Mouse (Mus musculus): Measurements from ENCODE around the gene Lnx2. TPM values are rescaled to one million over a fixed set of nuclear protein-coding genes. Genes with fewer than 3 reads are reported as not detected.

The Lnx2 gene
- total and polyA plus RNA-seq, 2 experiments = 11.0 to 19.7 TPM

- Histone ChIP-seq H3K4me1 (ENCODE audit: control insufficient read depth, insufficient read depth, low read length) (peaks cover 44% of the 10 kb centered on the region), H3K79me2 (ENCODE audit: control insufficient read depth, insufficient read depth, low read length) (peaks cover 43% of the 10 kb centered on the region), H3K4me3 (ENCODE audit: insufficient read depth, low read depth, low read length) (no peak overlapping the region), H3K9ac (ENCODE audit: low read depth, low read length) (peak overlapping the region; percentile 12; the same call in 1 of the 2 replicates), H3K27ac (replicated peaks; ENCODE audit: insufficient read depth, low read depth, low read length) (peak overlapping the region; percentile 96), H3K27me3 (ENCODE audit: control insufficient read depth, insufficient read depth, low read length) (no peaks in the 10 kb centered on the region), H3K36me3 (ENCODE audit: control insufficient read depth, insufficient read depth, low read length) (no peaks in the 10 kb centered on the region)
- 19% methylated on average over 9 of the region's 9 CpGs for WGBS
- peak; percentile 61 for TF ChIP-seq CTCF (IDR thresholded peaks at IDR 0.05; ENCODE audit: low read depth, low read length)
- no peak for TF ChIP-seq POLR2A (IDR thresholded peaks at IDR 0.05; ENCODE audit: extremely low read depth, insufficient read depth, low read length)
- peak; percentile 93 for DNase-seq (ENCODE audit: extremely low read depth, low read depth, low spot score)
Measured at GRCm38 (mm10) chr5:147057626-147058414, 18.6 kb downstream of the Lnx2 start.

GRCm38 (mm10) chr5:147056712-147057290, 19.6 kb downstream of the Lnx2 start:
- Histone ChIP-seq H3K27ac (replicated peaks; ENCODE audit: insufficient read depth, low read depth, low read length) (peak overlapping the region; percentile 96), H3K36me3 (ENCODE audit: control insufficient read depth, insufficient read depth, low read length) (no peaks in the 10 kb centered on the region), H3K4me1 (ENCODE audit: control insufficient read depth, insufficient read depth, low read length) (peaks cover 49% of the 10 kb centered on the region), H3K79me2 (ENCODE audit: control insufficient read depth, insufficient read depth, low read length) (peaks cover 47% of the 10 kb centered on the region), H3K9ac (ENCODE audit: low read depth, low read length) (0 out of 2 replicates have a peak overlapping the region, but pooled peaks have one; percentile 2), H3K27me3 (ENCODE audit: control insufficient read depth, insufficient read depth, low read length) (no peaks in the 10 kb centered on the region), H3K4me3 (ENCODE audit: insufficient read depth, low read depth, low read length) (no peak overlapping the region)
- WGBS = 25% methylated on average over 10 of the region's 10 CpGs
- peak; percentile 61 for DNase-seq (ENCODE audit: extremely low read depth, low read depth, low spot score)
- TF ChIP-seq CTCF (IDR thresholded peaks at IDR 0.05; ENCODE audit: low read depth, low read length) = no peak
- no peak for TF ChIP-seq POLR2A (IDR thresholded peaks at IDR 0.05; ENCODE audit: extremely low read depth, insufficient read depth, low read length)

GRCm38 (mm10) chr5:147055572-147056245, 20.7 kb downstream of the Lnx2 start:
- DNase-seq (ENCODE audit: extremely low read depth, low read depth, low spot score) = no peak
- Histone ChIP-seq H3K27ac (replicated peaks; ENCODE audit: insufficient read depth, low read depth, low read length) (peak overlapping the region; percentile 96), H3K4me1 (ENCODE audit: control insufficient read depth, insufficient read depth, low read length) (peaks cover 57% of the 10 kb centered on the region), H3K27me3 (ENCODE audit: control insufficient read depth, insufficient read depth, low read length) (no peaks in the 10 kb centered on the region), H3K4me3 (ENCODE audit: insufficient read depth, low read depth, low read length) (no peak overlapping the region), H3K79me2 (ENCODE audit: control insufficient read depth, insufficient read depth, low read length) (peaks cover 38% of the 10 kb centered on the region; the same call in 1 of the 2 replicates), H3K9ac (ENCODE audit: low read depth, low read length) (no peak overlapping the region), H3K36me3 (ENCODE audit: control insufficient read depth, insufficient read depth, low read length) (no peaks in the 10 kb centered on the region)
- WGBS = 54% methylated on average over 6 of the region's 6 CpGs
- TF ChIP-seq CTCF (IDR thresholded peaks at IDR 0.05; ENCODE audit: low read depth, low read length) (no peak), POLR2A (IDR thresholded peaks at IDR 0.05; ENCODE audit: extremely low read depth, insufficient read depth, low read length) (no peak)

- H3K27me3 ChIP-seq (ENCODE audit: control insufficient read depth, insufficient read depth, low read length) = no peaks in the 10 kb centered on the region
- peak; percentile 84 for DNase-seq (ENCODE audit: extremely low read depth, low read depth, low spot score)
- H3K9ac ChIP-seq (ENCODE audit: low read depth, low read length) = no peak overlapping the region
- peaks cover 58% of the 10 kb centered on the region for H3K4me1 ChIP-seq (ENCODE audit: control insufficient read depth, insufficient read depth, low read length)
- H3K4me3 ChIP-seq (ENCODE audit: insufficient read depth, low read depth, low read length) = no peak overlapping the region
- WGBS = 12% methylated on average over 2 of the region's 2 CpGs
- TF ChIP-seq CTCF (IDR thresholded peaks at IDR 0.05; ENCODE audit: low read depth, low read length) = no peak
- no peak for TF ChIP-seq POLR2A (IDR thresholded peaks at IDR 0.05; ENCODE audit: extremely low read depth, insufficient read depth, low read length)
- no peaks in the 10 kb centered on the region for H3K36me3 ChIP-seq (ENCODE audit: control insufficient read depth, insufficient read depth, low read length)
- H3K79me2 ChIP-seq (ENCODE audit: control insufficient read depth, insufficient read depth, low read length) = peaks cover 38% of the 10 kb centered on the region; the same call in 1 of the 2 replicates
- H3K27ac ChIP-seq (replicated peaks; ENCODE audit: insufficient read depth, low read depth, low read length) = no peak overlapping the region
Measured at GRCm38 (mm10) chr5:147054747-147055270, 21.6 kb downstream of the Lnx2 start.

GRCm38 (mm10) chr5:147054328-147054727, 22.1 kb downstream of the Lnx2 start:
- Histone ChIP-seq H3K27me3 (ENCODE audit: control insufficient read depth, insufficient read depth, low read length) (no peaks in the 10 kb centered on the region), H3K27ac (replicated peaks; ENCODE audit: insufficient read depth, low read depth, low read length) (peak overlapping the region; percentile 34), H3K4me3 (ENCODE audit: insufficient read depth, low read depth, low read length) (no peak overlapping the region), H3K36me3 (ENCODE audit: control insufficient read depth, insufficient read depth, low read length) (no peaks in the 10 kb centered on the region), H3K79me2 (ENCODE audit: control insufficient read depth, insufficient read depth, low read length) (peaks cover 39% of the 10 kb centered on the region; the same call in 1 of the 2 replicates), H3K4me1 (ENCODE audit: control insufficient read depth, insufficient read depth, low read length) (peaks cover 60% of the 10 kb centered on the region), H3K9ac (ENCODE audit: low read depth, low read length) (no peak overlapping the region)
- TF ChIP-seq CTCF (IDR thresholded peaks at IDR 0.05; ENCODE audit: low read depth, low read length) (no peak), POLR2A (IDR thresholded peaks at IDR 0.05; ENCODE audit: extremely low read depth, insufficient read depth, low read length) (no peak)
- no peak for DNase-seq (ENCODE audit: extremely low read depth, low read depth, low spot score)
- 73% methylated on average over 6 of the region's 6 CpGs for WGBS
